Mouse (Mus musculus): ENCODE measurements around the gene 6030468B19Rik.

6030468B19Rik gene

DNA sequence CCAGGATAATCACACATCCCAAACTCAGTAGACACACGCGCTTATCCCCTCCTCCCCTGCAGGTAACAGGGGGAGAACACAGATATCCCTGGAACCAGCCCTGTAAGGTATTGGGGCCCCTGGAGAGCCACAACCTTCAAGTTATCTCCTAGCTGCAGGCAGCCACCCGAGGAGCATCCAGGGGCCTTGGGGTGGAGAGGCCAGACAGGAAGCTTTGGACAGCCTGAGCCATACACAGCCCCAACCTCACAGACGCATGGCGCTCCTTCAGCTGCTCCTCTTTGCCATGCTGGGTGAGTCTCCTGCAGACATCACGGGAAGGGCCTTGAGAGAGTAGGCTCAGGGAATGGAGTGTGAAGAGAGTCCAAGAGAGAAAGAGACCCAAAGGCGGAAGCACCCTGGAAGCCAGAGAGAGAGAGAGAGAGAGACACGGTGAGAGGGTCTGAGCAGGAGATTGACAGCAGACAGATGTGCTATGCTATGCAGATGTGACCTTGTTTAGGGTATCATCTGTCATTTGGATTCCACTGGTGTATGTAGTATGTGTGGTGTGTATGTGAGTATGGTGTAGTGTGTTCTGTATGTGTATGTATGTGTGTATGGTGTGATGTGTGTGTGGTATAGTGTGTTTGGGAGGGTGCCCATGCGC is at the start of gene 6030468B19Rik:
TSS of gene 6030468B19Rik (plus strand) at position 150 of the 649 bp plus-strand sequence.
- no peak for DNase-seq

DNA sequence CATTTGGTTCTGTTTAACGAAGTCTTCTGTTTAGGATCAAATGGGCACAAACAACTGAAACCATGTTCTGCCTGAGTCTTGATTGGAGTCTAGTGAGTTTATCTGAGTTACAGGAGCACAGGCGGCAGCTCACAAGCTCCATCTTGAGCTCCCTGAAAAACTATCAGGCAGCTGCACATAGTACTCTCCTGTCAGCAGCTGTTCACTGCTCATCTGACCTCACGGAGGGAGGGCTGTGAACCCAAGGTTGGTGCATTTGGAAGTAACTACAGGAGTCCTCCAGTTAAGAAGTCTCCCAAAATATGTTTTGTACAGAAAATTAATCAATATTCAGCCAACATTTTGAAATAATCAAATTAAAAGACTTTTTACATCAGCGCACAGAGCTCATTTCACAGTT is 48.8 kb upstream of the 6030468B19Rik start:
- DNase-seq: no peak

DNA sequence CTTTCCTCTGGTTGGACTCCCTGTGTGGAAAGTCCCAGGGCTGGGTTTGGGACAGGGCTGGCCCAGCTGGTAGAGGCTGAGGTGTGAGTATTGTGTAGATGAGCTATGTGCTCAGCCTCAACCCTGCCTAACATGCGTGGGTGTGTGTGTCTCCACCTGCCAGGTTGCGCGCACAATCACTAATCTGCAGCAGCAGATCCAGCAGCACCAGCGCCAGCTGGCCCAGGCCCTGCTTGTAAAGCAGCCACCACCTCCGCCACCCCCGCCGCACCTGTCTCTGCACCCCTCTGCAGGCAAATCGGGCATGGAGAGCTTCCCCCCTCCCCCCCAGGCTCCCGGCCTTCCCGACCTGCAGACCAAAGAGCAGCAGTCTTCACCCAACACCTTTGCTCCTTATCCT is 48.0 kb upstream of the 6030468B19Rik start:
- no peak for DNase-seq

DNA sequence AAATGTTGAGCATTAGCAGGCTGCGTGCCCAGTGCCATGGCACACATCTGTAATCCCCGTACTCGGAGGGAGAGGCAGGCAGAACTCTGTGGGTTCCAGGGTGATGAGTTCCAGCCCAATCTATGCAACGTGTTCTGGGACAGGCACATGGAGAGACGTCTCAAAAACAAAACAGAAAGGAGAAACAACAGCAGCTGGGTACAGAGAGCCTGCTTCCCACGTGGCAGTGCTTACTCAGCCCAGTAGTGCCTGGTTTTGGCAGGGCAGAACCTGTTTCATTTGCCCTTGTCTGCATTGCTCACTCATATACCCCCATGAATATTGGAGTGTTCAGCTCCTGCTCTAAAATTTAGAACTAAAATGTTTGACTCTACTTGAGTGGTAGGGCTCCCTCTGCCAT is 45.9 kb upstream of the 6030468B19Rik start:
- no peak for DNase-seq

DNA sequence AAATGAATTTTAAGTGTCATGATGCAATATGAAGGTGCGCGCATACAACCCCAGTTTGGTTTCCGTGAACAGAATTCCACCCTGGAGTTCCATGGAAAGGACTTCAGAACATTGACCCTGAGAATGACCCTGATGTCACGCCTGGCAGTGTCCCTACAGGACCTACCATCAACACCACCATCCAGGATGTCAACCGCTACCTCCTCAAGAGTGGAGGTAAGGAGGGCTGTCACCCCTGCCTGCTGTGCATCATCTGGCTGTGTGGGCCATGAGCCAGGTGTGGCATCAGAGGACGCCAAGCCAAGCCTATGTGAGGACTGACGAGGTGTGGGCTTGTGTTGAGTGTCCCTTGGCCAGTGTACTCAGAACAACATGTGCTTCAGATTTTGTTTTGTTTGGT is 41.6 kb upstream of the 6030468B19Rik start:
- no peak for DNase-seq

DNA sequence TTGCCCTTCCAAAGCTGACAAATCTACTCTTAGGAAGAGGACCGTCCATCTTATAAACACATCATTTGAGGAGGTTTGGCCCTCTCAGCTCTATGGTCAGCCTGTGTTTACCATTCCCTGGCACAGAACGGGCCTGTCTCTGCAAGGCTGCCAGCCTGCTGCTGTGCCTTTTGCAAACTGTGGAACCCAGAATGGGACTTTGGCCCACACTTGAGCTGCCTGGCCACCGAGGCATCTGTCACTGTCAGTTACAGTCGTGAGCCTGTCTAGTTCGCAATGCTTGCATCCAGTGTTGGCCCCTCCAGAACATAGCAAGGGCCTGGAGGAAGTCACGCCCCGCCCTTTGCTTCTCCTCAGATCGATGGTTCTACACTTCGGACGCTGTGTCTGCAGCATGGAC is 38.2 kb upstream of the 6030468B19Rik start:
- DNase-seq: no peak

DNA sequence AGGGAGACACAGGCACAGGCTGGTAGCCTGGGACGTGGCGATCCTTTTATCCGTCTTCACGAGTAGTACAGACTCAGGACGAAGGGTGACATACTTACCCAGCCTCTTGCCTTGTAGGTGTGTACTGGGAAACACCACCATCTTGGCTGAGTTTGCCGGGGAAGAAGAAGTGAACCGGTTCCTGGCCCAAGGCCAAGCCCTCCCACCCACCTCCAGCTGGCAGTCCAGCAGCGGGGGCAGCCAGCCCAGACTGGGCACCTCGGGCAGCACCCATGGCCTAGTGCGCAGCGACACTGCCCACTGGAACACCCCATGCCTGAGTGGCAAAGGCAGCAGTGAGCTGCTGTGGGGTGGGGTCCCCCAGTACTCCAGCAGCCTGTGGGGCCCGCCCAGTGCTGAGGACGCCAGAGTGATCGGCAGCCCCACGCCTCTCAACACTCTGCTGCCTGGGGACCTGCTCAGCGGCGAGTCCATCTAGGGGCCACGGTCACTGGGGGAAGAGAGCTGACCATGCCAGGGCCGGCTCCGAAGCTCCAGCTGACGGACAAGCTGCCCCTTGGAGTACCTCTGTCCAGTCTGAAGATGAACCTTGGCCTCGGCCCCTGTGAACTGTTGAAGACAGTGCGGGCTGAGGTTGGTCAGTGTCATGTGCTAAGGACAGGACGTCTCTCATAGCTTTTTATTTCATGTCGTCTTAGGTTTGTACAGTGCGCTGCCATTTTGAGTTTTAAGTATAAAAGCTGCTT is 36.9 kb upstream of the 6030468B19Rik start:
- DNase-seq: no peak

DNA sequence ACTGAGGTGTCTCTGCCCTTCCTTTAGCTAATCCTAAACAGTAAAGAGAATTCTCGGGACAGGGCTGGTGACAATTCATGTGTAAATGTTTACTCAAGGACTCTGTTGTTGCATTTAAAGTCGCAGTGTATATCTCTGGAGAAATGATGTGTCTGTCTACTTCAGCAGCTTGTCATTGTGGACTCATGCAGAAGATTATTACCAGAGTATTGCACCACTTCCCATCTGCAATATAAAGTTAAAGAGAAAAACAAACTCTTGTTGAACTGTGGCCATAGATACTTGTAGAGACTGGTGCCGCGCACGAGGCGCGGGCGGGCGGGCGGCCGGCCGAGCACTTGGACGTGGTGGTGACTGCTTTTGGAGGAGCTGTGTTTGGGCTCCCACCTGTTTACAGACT is 35.7 kb upstream of the 6030468B19Rik start:
- DNase-seq: no peak

DNA sequence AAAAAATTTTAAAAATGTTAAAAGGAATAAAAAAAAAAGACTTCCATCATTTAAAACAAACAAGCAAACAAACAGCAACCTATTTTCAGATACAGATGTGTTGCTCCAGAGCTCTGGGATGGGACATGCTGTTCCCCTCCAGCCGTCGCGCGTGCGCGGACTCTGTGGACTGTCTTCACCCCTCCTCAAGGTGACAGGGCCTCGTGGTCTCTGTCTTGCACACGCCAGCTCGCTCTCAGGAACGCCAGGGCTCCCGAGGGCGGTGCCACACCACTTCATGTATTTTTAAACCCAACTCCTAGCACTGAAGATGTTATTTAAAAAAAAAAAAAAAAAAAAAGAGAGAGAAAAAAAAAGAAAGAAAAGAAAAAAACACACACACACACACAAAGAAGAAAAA is 35.2 kb upstream of the 6030468B19Rik start:
- no peak for DNase-seq

DNA sequence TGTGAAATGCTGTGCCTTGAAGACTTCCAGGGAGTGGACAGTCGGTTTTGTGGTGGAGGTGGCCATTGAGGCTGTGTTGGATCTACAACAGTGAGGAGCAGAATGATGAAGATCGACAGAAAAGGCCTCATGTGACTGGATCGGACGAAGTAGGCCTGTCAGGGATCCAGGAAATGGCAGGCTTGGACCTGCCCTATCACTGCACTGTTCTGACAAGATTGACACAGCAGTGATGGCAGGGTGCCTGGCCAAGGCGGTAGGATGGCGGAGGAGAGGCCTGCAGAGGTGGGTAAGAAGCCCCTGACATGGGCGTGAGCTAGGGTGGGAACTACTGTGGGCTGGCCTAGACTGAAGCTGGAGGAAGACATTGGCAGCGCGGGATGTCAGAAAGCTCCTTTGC is 33.1 kb upstream of the 6030468B19Rik start:
- DNase-seq: no peak

DNA sequence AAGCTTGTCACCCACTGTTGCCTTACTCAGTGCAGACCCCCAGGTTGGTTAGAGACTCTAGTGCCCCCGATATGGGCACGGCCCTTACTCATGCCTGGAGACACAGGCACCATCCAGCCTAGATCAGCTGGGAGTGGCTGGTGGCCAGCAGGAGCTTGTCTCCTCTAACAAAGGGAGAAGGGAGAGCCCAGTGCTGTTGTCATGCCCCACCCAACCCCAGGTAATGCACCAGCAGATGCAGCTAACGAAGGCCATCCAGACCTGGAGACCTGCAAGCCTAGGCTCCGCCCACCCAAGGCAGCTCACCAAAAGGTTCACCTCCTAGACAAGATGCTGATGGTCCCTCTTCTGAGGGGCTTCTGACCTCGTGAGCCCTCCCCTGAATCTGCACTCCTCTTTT is 32.1 kb upstream of the 6030468B19Rik start:
- no peak for DNase-seq

DNA sequence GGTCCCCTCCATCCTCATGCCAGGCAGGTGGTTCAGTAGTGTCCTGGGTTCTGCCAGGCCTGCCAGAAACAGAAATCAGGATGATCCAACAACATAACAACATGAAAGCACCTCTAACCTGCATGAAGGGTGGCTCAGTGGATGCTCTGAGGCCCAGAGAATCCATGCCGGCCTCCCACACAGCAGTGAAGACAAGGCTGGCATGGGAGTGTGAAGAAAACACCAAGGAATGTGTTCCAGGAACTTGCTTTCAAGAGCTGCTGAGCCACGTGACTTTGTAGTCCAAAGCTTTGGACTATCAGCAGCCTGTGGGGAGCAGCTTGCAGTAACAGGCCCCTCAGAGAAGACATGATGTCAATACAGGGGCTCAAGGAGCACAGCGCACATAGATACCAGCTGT is 31.2 kb upstream of the 6030468B19Rik start:
- no peak for DNase-seq

DNA sequence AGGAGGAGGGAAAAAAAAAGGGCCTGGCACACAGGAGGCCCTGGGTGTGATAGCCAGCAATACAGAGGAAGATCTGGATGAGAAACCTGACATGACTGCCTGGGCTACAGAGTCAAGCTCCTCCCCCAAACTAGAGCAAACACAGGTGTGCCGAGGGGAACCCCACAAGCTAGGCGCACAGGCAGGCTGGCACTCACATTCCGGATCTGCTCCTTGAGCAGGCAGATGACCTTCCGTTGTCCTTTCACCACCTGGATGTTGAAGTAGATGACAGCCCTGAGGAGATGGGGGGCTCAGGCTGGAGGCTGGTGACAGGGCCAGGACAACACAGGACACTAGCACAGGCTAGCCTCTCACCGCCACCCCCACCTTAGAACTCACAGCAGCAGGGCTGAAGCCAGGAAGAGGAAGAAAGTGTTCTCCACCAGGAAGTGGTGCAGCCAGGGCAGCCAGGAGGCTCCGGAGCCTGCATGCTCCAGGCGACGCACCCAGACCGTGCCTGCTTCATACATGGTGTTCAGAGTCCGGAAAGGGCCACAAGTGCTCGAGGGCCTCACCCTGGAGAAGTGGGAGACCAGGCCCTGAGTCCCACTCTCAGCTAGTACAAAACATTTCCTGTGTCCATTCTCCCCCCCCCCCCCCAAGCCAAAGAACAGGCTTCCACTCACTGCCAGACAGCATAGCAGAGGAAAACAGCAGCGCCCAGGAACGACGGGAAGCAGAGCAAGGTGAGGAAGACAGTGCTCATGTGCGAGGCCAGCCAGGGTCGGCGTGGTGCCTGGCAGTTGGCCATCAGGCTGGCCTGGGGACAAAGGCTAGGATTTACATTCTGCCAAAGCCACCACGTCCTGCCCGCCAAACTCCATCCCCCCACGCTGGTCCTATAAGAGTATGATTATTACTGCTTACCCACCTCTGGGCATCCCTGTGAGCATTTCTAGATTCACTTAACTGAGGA is 28.5 kb upstream of the 6030468B19Rik start:
- DNase-seq: no peak

DNA sequence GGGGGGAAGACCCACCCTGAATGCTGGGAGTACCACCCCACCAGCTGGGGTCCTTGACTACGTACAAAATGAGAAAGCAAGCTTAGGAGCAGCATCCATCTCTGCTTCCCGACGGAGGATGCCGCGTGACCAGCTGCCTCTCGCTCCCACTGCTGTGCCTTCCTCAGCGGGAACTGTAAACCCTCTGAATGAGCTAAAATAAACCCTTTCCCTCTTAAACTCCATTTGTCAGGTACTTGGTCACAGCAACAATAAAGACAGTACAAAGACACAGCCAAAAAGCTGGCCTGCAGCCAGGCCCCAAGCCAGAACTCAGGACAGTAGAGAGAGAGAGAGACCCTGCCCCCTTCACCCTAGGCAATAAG is 27.8 kb upstream of the 6030468B19Rik start:
- no peak for DNase-seq

DNA sequence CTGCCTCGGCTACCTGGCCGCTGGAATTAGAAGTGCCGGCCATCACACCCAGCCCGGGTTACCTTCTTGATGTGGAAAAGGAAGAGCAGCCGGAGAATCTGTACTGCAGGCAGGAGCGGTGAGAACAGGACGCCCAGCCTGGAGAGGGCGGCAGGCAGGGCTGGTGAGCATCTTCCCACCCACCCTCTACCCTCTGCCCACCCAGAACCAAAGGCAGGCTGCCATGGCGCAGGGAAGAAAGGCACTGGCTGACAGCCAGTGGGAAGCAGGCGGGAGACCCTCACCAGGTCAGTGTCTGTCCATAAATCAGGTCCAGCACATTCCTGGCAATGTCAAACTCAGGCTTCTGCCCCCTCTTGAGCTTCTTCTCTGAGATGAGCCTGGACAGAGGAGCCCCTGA is 27.1 kb upstream of the 6030468B19Rik start:
- DNase-seq: no peak

DNA sequence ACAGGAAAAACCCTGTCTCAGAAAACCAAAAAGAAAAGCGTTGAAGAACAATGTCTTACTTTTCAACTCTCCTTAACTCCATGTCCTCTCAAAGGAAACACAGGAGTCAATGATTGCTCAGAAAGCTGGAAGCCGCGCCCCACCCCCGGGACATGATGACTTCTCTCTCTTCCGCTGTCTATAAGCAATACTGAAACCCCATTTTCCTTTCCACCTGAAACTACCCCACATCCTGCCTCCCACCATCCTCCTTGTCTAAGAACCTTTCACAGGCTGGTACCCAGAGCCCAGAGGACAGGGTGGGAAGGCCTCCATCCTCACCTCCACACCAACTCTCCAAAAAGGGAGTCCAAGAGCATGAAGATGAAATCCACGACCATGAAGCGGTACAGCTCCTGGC is 25.1 kb upstream of the 6030468B19Rik start:
- no peak for DNase-seq

DNA sequence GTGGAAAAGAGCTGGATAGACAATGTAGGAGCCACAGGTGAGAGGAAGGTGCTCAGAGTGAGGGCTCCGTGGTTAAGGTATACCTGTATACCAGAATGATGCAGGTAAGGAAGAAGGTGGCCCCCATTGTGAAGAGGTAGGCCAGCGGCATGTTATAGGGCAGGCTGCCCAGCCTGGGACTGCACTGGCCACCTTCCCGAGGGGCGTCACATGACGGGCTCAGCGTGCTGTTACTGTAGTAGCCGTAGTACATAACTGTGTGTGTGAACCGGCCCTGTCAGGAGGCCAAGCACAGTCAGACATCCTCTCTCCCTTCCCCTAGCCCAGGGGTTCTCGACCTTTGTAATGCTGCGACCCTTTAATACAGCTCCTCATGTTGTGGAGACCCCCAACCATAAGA is 22.5 kb upstream of the 6030468B19Rik start:
- no peak for DNase-seq

DNA sequence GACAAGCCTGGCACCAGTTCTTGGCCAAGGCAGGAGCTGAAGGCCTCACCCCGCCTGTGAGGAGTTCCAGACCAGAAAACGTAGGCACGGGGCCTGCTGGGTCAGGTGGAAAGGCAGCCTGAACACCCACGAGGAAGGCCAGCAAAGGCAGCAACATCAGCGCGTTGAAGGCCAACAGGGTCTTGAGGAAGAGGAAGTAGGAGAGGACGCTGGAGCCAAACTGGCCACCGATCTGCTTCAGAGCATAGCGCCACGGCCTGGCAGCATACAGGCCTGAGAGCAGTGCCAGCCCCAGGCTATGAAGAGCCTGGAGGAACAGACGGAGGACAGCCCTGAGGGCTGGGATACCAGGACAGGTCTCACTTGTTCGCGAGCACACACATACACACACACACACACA is 21.9 kb upstream of the 6030468B19Rik start:
- no peak for DNase-seq

DNA sequence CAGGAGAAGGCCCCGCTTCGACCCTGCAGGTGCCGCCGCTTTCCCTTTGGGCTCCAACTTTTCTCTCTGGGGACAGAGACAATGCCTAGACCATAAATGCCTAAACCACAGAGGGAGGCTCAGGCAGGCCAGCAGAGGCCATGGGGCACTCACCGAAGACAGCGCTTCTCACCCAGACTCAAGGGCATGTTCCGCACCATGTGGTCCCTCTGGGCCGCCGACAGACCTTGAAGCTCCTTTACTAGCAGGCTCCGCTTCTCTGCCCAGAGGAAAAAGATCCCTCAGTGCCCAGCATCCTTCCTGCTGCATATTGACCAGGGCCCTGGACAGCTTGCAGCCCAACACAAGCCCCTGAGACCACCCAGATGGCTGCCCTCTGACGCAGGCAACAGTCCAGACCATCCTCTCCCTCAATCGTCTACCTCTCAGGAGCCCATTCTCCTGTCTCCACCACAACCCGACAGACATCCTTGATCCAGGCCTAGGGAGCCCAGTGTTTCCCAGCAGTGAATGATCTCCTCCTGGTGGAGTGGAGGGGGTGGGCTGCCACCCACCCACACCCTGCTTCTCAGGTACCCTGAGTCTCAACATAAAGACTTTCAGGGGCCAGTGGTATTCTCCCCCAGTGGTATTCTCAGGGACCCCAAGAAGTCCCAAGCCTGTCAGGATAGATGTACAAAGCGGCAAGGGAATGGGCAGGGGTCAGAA is 21.2 kb upstream of the 6030468B19Rik start:
- DNase-seq: no peak

DNA sequence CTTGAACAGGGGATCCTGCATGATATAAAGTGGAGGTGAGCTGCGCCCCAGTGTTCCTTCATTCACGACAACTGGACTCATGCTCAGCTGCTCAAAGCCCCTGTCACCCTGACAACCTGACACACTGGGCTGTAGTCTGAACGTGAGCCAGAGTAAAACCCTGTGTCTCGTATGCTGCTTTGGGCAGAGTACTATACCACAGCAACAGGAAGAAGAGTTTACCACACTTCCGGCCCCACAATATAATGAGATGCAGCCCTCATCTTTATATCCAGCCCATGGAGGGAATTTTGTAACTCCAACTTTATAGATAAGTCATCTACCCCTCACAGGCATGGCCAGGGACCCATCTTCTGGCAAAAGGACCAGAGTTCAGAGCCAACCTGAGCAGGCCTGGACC is 20.3 kb upstream of the 6030468B19Rik start:
- no peak for DNase-seq

DNA sequence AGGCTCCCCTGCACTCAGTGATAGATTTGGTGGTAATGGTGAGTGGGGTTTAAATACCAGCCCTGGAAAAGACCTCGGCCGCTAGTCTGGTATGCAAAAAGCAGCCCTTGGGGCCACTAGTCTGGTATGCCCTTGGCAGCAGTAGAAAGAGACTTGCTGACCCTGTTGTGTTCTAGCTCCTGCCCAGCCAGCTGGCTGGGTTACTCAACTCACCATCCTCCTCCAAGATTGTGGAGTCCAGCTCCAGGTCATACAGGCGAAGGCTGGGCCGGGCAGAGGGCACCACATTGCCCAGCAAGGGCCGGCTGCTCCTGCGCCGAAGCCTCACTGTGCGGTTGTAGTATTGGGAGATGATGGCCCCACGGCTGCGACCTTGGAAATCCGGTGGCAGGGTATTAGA is 19.4 kb upstream of the 6030468B19Rik start:
- no peak for DNase-seq

DNA sequence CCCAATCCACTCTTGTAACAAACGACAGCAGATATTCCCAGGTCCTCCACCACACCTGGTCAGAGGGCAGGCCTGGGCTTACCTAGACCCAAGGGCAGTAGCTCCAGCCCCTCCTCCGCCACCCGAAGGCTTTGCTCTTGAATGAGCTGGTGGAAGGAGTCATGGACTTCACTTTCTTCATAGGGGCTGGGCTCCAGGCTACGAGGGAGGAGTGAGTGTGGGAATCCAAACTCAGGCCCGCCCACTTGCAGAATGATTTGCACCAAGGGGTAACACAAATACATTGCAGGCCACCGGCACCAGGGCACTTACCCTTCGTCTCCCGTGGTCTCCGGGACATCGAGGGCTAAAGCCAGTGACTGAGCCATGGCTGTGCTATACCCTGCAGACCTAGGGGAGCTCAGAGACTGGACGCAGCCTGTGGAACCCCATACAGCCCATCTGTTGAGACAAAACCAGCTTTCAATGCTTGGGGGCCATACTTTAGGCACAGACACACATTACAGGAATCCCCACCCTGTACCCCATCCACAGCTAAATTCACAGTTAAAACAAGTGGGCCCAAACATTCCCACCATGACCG is 18.5 kb upstream of the 6030468B19Rik start:
- DNase-seq: no peak

All from right cerebral cortex, postnatal 4 days (tissue).